Mouse (Mus musculus): ENCODE data around the gene Tecr.

DNA sequence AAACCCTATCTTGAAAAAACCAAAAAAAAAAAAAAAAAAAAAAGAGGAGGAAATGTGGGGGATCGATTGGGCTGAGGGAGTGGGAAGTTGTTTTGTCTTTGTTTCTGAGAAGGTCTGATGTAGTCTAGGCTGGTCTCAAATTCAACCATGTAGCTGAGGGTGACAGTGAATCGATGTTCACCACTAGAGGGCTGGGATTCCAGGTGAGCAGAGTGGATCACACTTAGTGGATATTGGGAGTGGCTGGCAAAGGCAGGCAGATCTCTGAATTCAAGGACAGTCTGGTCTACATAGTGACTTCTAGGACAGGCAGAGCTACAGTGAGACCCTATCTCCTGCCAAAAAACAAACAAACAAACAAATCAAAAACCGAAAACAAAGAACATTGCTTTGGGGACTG is 17.0 kb upstream of the Tecr start:
- no peak for TF ChIP-seq MAFK (IDR thresholded peaks at IDR 0.05; ENCODE audit: borderline replicate concordance, low read depth, low read length)
- no peak for TF ChIP-seq CTCF (IDR thresholded peaks at IDR 0.05 in 2 of 3, conservative IDR thresholded peaks at IDR 0.05 in 1 of 3; ENCODE audit: control insufficient read depth in 1 of 3, insufficient read depth in 1 of 3, low read depth in 2 of 3, low read length in 3 of 3, poor library complexity in 1 of 3, severe bottlenecking in 1 of 3)
- no peak for TF ChIP-seq USF1 (IDR thresholded peaks at IDR 0.05; ENCODE audit: low read depth, low read length)
- no peak for TF ChIP-seq ELF1 (IDR thresholded peaks at IDR 0.05; ENCODE audit: low read depth, low read length)
- TF ChIP-seq POLR2A (IDR thresholded peaks at IDR 0.05; ENCODE audit: control insufficient read depth in 1 of 2, insufficient read depth in 1 of 2, low read depth in 1 of 2, low read length in 2 of 2, poor library complexity in 1 of 2), result no peak
- TF ChIP-seq GATA1 (IDR thresholded peaks at IDR 0.05; ENCODE audit: low read depth, low read length), result no peak
- no peak for TF ChIP-seq HCFC1 (IDR thresholded peaks at IDR 0.05; ENCODE audit: low read depth, low read length)
